Mouse (Mus musculus) embryonic facial prominence, embryonic 14.5 days (tissue): ENCODE data around the gene Ctnnd2. TPM values are rescaled to one million over a fixed set of nuclear protein-coding genes. Genes with fewer than 3 reads are reported as not detected.

Experiments used
- ATAC-seq: fragments of 200-750 bp; cut with Nextera tagmentation; 2 replicates; pipeline ENCODE4 v1.8.0; 2017; ENCODE audit warnings: low read depth, moderate number of reproducible peaks, moderate TSS enrichment
- DNase-seq: peaks from one replicate; pipeline ENCODE4 v3.0.0-alpha.2; 2015; ENCODE audit warnings: low spot score
- H3K27ac ChIP-seq: fragments of 300-500 bp; sonication (generic); replicated peaks from 2 replicates; pipeline ENCODE4 v1.5.1; 2014; ENCODE audit warnings: low read depth, mild to moderate bottlenecking, low read length, moderate library complexity
- H3K27me3 ChIP-seq: fragments of 300-500 bp; sonication (generic); replicated peaks from 2 replicates; pipeline ENCODE4 v1.6.1; 2014; ENCODE audit warnings: low read length; ENCODE audit not compliant: control insufficient read depth, insufficient read depth
- H3K36me3 ChIP-seq: fragments of 300-500 bp; sonication (generic); 2 replicates; pipeline ENCODE4 v1.6.1; 2014; ENCODE audit warnings: low read length, mixed read lengths; ENCODE audit not compliant: control insufficient read depth, insufficient read depth
- H3K4me1 ChIP-seq: fragments of 300-500 bp; sonication (generic); 2 replicates; pipeline ENCODE4 v1.6.1; 2014; ENCODE audit warnings: antibody characterized with exemption, low read length; ENCODE audit not compliant: control insufficient read depth, insufficient read depth
- H3K4me2 ChIP-seq: fragments of 300-500 bp; sonication (generic); 2 replicates; pipeline ENCODE4 v1.6.1; 2014; ENCODE audit warnings: low read depth, mild to moderate bottlenecking, low read length, moderate library complexity, mixed read lengths
- H3K4me3 ChIP-seq: fragments of 300-500 bp; sonication (generic); 2 replicates; pipeline ENCODE4 v1.5.1; 2014; ENCODE audit warnings: low read depth, mild to moderate bottlenecking, low read length
- H3K9ac ChIP-seq: fragments of 300-500 bp; sonication (generic); 2 replicates; pipeline ENCODE4 v1.6.1; 2014; ENCODE audit warnings: low read depth, mild to moderate bottlenecking, low read length, moderate library complexity, mixed read lengths
- H3K9me3 ChIP-seq: fragments of 300-500 bp; sonication (generic); 2 replicates; pipeline ENCODE4 v1.6.1; 2016; ENCODE audit warnings: low read length; ENCODE audit not compliant: control insufficient read depth
- WGBS: fragments of 180-500 bp; shearing (Covaris S2); extraction: QIAGEN DNeasy Blood & Tissue Kit; methylation state at CpG from one replicate; pipeline ENCODE4 v1.1.7; 2014; 5-methylcytosine and 5-hydroxymethylcytosine counted together
- polyA plus RNA-seq: library from polyadenylated mRNA; unstranded; fragments of >200 nt; fragmentation: Nextera tagmentation; extraction: Ambion mirVana; gene quantifications from 2 replicates; pipeline ENCODE4 v1.2.1, GENCODE M21; 2014

Ctnnd2 gene
- polyA plus RNA-seq, 1 experiment from 2014 or later: 7.9 TPM

DNA sequence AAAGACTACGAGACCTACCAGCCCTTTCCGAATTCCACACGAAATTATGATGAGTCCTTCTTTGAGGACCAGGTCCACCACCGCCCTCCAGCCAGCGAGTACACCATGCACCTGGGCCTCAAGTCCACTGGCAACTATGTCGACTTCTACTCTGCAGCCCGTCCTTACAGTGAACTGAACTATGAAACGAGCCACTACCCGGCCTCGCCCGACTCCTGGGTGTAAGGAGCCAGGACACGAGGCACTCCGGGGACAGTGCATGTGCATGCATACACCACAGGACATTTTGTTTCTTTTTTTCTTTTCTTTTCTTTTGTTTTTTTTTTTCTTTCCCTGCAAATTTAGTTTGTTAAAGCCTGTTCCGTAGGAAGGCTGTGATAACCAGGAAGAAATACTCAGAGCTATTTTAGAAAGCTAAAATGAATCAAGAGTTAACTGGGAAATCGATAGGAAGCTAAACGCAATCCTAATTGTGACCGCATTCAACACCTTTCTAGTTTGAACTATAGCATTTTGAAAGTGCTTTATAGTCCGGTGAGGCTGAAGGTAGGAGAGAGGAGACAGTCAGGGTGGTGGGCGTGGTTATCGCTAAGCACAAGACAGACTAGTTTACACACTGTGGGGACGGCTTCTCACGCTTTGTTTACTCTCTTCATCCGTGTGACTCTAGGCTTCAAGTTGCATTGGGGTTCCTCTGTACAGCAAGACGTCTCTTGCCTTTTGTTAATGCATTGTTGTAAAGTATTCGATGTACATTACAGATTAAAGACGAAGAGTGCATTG lies 855.2 kb downstream of the Ctnnd2 start:
- ATAC-seq (peak; percentile 68; the same call in 1 of the 2 replicates), DNase-seq (no peak)
- WGBS: 81% methylated on average over 26 of the region's 26 CpGs
- Histone ChIP-seq H3K4me1 (no peaks in the 10 kb centered on the region), H3K4me2 (no peak overlapping the region), H3K36me3 (no peaks in the 10 kb centered on the region), H3K27me3 (no peaks in the 10 kb centered on the region), H3K4me3 (no peak overlapping the region), H3K27ac (no peak overlapping the region), H3K9ac (no peak overlapping the region), H3K9me3 (no peaks in the 10 kb centered on the region)

DNA sequence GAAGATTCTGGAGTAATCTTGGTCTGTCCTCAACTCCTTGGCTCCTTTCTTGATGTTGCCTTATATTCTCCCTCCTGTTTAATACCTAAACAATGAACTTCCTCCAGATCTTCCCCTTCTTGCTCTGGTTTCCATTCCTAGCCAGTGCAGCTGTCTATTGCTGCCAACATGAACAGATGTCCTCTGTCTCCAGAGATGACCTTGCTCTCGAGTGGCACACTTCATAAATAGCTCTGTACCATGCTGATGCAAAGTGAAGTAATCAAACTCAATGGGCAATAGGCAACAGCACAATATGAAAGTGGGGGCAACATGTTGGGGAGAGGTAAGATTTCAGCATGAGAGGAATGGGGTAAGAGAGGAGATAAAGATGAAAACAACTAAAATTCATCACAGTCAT lies 872.6 kb downstream of the Ctnnd2 start:
- Histone ChIP-seq H3K9ac (no peak overlapping the region), H3K4me3 (no peak overlapping the region), H3K9me3 (no peaks in the 10 kb centered on the region), H3K36me3 (no peaks in the 10 kb centered on the region), H3K27ac (no peak overlapping the region), H3K4me2 (no peak overlapping the region), H3K4me1 (no peaks in the 10 kb centered on the region), H3K27me3 (no peaks in the 10 kb centered on the region)
- WGBS: 45% methylated on average over 1 of the region's 1 CpGs
- no peak for DNase-seq
- no peak for ATAC-seq

- H3K27ac ChIP-seq: no peak overlapping the region
- no peaks in the 10 kb centered on the region for H3K36me3 ChIP-seq
- no peak for DNase-seq
- no peaks in the 10 kb centered on the region for H3K27me3 ChIP-seq
- no peak overlapping the region for H3K4me2 ChIP-seq
- H3K4me1 ChIP-seq: no peaks in the 10 kb centered on the region
- no peak overlapping the region for H3K4me3 ChIP-seq
- H3K9ac ChIP-seq: no peak overlapping the region
- no peaks in the 10 kb centered on the region for H3K9me3 ChIP-seq
- ATAC-seq: no peak
- 81% methylated on average over 5 of the region's 5 CpGs for WGBS
These were observed 879.1 kb downstream of the Ctnnd2 start for GRCm38 (mm10) chr15:31051496-31051895.

DNA sequence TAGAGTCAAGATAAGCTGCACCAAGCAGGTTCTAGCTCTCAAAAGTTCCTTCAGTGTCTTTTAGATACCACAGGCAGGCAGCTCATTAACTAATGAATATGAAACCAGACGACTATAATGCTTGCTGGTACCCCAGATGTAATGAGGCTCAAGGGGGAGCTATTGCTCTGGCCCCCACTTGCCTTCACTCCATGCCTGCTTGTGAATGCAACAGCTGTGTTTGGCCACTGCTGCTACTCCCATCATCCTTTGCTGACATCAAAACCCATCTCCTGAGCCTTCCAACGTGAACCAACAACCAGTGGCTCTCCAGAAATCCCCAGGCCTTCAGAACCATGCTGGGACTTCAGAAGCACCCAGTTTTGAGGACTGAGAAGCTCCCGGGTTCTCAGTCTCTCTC lies 883.8 kb downstream of the Ctnnd2 start:
- no peaks in the 10 kb centered on the region for H3K4me1 ChIP-seq
- no peaks in the 10 kb centered on the region for H3K27me3 ChIP-seq
- no peak overlapping the region for H3K4me2 ChIP-seq
- WGBS: 62% methylated on average over 3 of the region's 3 CpGs
- H3K9me3 ChIP-seq: no peaks in the 10 kb centered on the region
- DNase-seq: no peak
- no peak for ATAC-seq
- H3K36me3 ChIP-seq: no peaks in the 10 kb centered on the region
- no peak overlapping the region for H3K4me3 ChIP-seq
- no peak overlapping the region for H3K27ac ChIP-seq
- H3K9ac ChIP-seq: no peak overlapping the region

GRCm38 (mm10) chr15:31058315-31058714 lies 885.9 kb downstream of the Ctnnd2 start:
- no peak overlapping the region for H3K27ac ChIP-seq
- ATAC-seq (no peak), DNase-seq (peak; percentile 44)
- no peaks in the 10 kb centered on the region for H3K27me3 ChIP-seq
- H3K4me3 ChIP-seq: no peak overlapping the region
- H3K4me2 ChIP-seq: no peak overlapping the region
- no peaks in the 10 kb centered on the region for H3K9me3 ChIP-seq
- H3K9ac ChIP-seq: no peak overlapping the region
- H3K36me3 ChIP-seq: no peaks in the 10 kb centered on the region
- WGBS: 74% methylated on average over 6 of the region's 6 CpGs
- no peaks in the 10 kb centered on the region for H3K4me1 ChIP-seq

GRCm38 (mm10) chr15:31063734-31064133 lies 891.3 kb downstream of the Ctnnd2 start:
- 59% methylated on average over 3 of the region's 3 CpGs for WGBS
- DNase-seq (no peak), ATAC-seq (no peak)
- no peaks in the 10 kb centered on the region for H3K36me3 ChIP-seq
- no peaks in the 10 kb centered on the region for H3K4me1 ChIP-seq
- no peaks in the 10 kb centered on the region for H3K9me3 ChIP-seq
- H3K9ac ChIP-seq: no peak overlapping the region
- no peak overlapping the region for H3K4me3 ChIP-seq
- H3K4me2 ChIP-seq: no peak overlapping the region
- no peak overlapping the region for H3K27ac ChIP-seq
- no peaks in the 10 kb centered on the region for H3K27me3 ChIP-seq

DNA sequence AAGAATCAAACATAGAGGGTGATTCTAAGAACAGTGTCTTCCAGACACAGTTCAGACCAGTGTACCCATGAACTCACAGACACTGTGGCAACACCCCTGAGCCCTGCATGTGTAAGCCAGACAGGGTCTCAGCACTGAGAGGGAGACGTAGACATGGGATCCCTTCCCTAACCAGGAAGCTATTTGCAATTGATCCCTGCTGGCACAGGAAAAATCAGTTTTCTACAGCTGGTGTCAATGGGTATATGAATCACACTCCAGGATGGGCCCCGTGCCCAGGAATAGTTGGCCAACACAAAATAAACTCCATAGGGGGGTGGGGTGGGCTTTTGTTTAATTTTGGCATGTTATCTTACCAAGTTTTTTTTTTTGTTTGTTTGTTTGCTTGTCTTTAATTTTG lies 895.7 kb downstream of the Ctnnd2 start:
- H3K36me3 ChIP-seq: no peaks in the 10 kb centered on the region
- H3K9me3 ChIP-seq: no peaks in the 10 kb centered on the region
- WGBS: 48% methylated on average over 2 of the region's 2 CpGs
- no peaks in the 10 kb centered on the region for H3K4me1 ChIP-seq
- no peak overlapping the region for H3K4me3 ChIP-seq
- no peak for ATAC-seq
- H3K4me2 ChIP-seq: no peak overlapping the region
- H3K27me3 ChIP-seq: no peaks in the 10 kb centered on the region
- no peak overlapping the region for H3K27ac ChIP-seq
- peak; percentile 30 for DNase-seq
- H3K9ac ChIP-seq: no peak overlapping the region

GRCm38 (mm10) chr15:31070311-31070710 lies 897.9 kb downstream of the Ctnnd2 start:
- ATAC-seq: no peak
- no peak overlapping the region for H3K4me3 ChIP-seq
- 81% methylated on average over 5 of the region's 5 CpGs for WGBS
- H3K9ac ChIP-seq: no peak overlapping the region
- H3K27ac ChIP-seq: no peak overlapping the region
- H3K9me3 ChIP-seq: no peaks in the 10 kb centered on the region
- H3K4me2 ChIP-seq: no peak overlapping the region
- H3K36me3 ChIP-seq: no peaks in the 10 kb centered on the region
- H3K27me3 ChIP-seq: no peaks in the 10 kb centered on the region
- no peak for DNase-seq
- no peaks in the 10 kb centered on the region for H3K4me1 ChIP-seq
